In the genomic region with DNA sequence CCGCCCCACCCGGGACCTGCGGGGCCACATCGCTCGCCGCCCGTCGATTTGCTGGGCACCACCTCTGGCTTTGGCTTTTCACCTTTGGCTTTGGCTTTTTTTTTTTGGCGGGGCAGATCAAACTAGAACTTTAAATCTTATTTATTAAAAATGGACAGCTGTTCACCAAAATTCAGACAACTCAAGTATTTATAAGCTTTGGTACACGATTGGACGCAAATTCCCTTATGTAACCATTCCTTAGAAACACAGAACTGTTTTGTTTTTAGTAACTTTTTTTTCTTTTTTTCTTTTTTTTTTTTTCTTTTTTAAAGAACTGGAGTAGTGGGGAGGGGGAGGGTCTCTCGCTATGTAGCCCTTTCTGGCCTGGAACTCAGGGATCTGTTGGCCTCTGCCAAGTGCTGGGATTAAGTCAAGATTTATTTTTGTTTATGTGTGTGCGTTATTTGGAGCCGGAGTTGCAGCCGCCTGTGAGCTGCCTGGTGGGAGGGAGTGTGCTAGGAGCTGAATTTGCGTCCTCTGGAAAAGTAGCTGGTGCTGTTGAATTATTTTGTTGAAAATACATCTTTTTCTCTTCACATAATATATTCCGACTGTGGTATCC, we compare ENCODE assay signal across 8 mouse cellular contexts. TPM values are rescaled to one million over a fixed set of nuclear protein-coding genes. Genes with fewer than 3 reads are reported as not detected.
DNase-seq lines count a peak whose midpoint lies in the region; ATAC-seq and TF ChIP-seq lines count a peak whose summit lies in the region.

No protein-coding gene starts in this region.

- peak overlapping the region; percentile 90 for H3K4me2 ChIP-seq in forebrain, embryonic 13.5 days
- H3K4me2 ChIP-seq in hindbrain, embryonic 12.5 days (replicated peaks) = peak overlapping the region; percentile 83

- H3K9ac ChIP-seq in ES-E14 (ENCODE audit: insufficient read depth, low read depth, low read length, poor library complexity, severe bottlenecking) = peak overlapping the region; percentile 91
- peak overlapping the region; percentile 88 for H3K9ac ChIP-seq in forebrain, embryonic 13.5 days
- peak overlapping the region; percentile 82 for H3K9ac ChIP-seq in hindbrain, embryonic 12.5 days

- no peaks in the 10 kb centered on the region for H3K27me3 ChIP-seq in forebrain, embryonic 13.5 days
- no peaks in the 10 kb centered on the region for H3K27me3 ChIP-seq in hindbrain, embryonic 12.5 days

- peak overlapping the region; percentile 86; the same call in 1 of the 2 replicates for H3K27ac ChIP-seq in ES-E14 (ENCODE audit: insufficient read depth, low read depth, low read length, poor library complexity, severe bottlenecking)
- H3K27ac ChIP-seq in forebrain, embryonic 13.5 days = peak overlapping the region; percentile 75; the same call in 1 of the 2 replicates
- H3K27ac ChIP-seq in hindbrain, embryonic 12.5 days = peak overlapping the region; percentile 76

- 7% methylated on average over 17 of the region's 17 CpGs for WGBS in forebrain, embryonic 13.5 days
- WGBS in hindbrain, embryonic 12.5 days = 7% methylated on average over 17 of the region's 17 CpGs

- peak; percentile 15 to 29 for DNase-seq in cerebellum, adult 18-20 months
- no peak for DNase-seq in cerebellum, adult 8-10 months
- DNase-seq in ES-E14 (ENCODE audit: low read depth, low spot score) = no peak
- DNase-seq in lung, postnatal 10 days = peak; percentile 26
- no peak for DNase-seq in urinary bladder, postnatal 4 days (ENCODE audit: low spot score in 2 of 2)

- H3K4me3 ChIP-seq in ES-E14 (ENCODE audit: insufficient read depth in 1 of 2, low read depth in 1 of 2, low read length in 2 of 2, poor library complexity in 1 of 2, severe bottlenecking in 1 of 2) = peak overlapping the region; percentile 92 to 96
- H3K4me3 ChIP-seq in forebrain, embryonic 13.5 days = peak overlapping the region; percentile 93
- H3K4me3 ChIP-seq in hindbrain, embryonic 12.5 days = peak overlapping the region; percentile 87

- H3K9me3 ChIP-seq in ES-E14 (ENCODE audit: control insufficient read depth, insufficient read depth, low read depth, low read length) = no peaks in the 10 kb centered on the region
- H3K9me3 ChIP-seq in forebrain, embryonic 13.5 days (replicated peaks) = no peaks in the 10 kb centered on the region
- no peaks in the 10 kb centered on the region for H3K9me3 ChIP-seq in hindbrain, embryonic 12.5 days (replicated peaks)

- no peak for ATAC-seq in forebrain, embryonic 13.5 days
- ATAC-seq in hindbrain, embryonic 12.5 days (ENCODE audit: low FRiP score) = no peak
- no peak for ATAC-seq in monocyte, adult 5-6 weeks (replicated peaks; ENCODE audit: insufficient number of reproducible peaks, low FRiP score, low TSS enrichment, poor library complexity, severe bottlenecking)

- H3K4me1 ChIP-seq in ES-E14 (ENCODE audit: control insufficient read depth in 2 of 2, insufficient read depth in 2 of 2, low read length in 2 of 2, poor library complexity in 1 of 2) = peaks cover 0 to 3% of the 10 kb centered on the region in 2 experiments; a peak in 1 of 4 replicates
- peaks cover 9% of the 10 kb centered on the region for H3K4me1 ChIP-seq in forebrain, embryonic 13.5 days
- H3K4me1 ChIP-seq in hindbrain, embryonic 12.5 days = peaks cover 3% of the 10 kb centered on the region; the same call in 1 of the 2 replicates

- no peaks in the 10 kb centered on the region for H3K36me3 ChIP-seq in ES-E14 (ENCODE audit: control insufficient read depth, insufficient read depth, low read length, poor library complexity, severe bottlenecking)
- H3K36me3 ChIP-seq in forebrain, embryonic 13.5 days (ENCODE audit: poor library complexity, severe bottlenecking) = no peaks in the 10 kb centered on the region
- H3K36me3 ChIP-seq in hindbrain, embryonic 12.5 days = no peaks in the 10 kb centered on the region

- in situ Hi-C loops in ES-E14 (cut with MboI; ENCODE audit: low sequenced_read_pairs in 2 of 2, unreplicated experiment in 2 of 2) = no loop called here

TF ChIP-seq in ES-E14, 5 proteins besides CTCF, POLR2A, EP300 and RAD21:
- no peak for TF ChIP-seq HCFC1 (IDR thresholded peaks at IDR 0.05; ENCODE audit: borderline replicate concordance, insufficient read depth, low read length)
- no peak for TF ChIP-seq CHD2 (IDR thresholded peaks at IDR 0.05; ENCODE audit: low read depth, low read length)
- peak; percentile 65 for TF ChIP-seq ZNF384 (IDR thresholded peaks at IDR 0.05; ENCODE audit: low read depth, low read length)
- no peak for TF ChIP-seq ZC3H11A (IDR thresholded peaks at IDR 0.05; ENCODE audit: borderline replicate concordance, low read depth, low read length)
- no peak for TF ChIP-seq MAFK (IDR thresholded peaks at IDR 0.05; ENCODE audit: insufficient read depth, low read depth, low read length)
TF ChIP-seq in ES-E14: peak in this region for 1.

RNA-seq across cellular contexts. Expression of a gene that starts 0.9 kb away (rescaled TPM):
- total RNA-seq in ES-E14 (2012; rRNA removed) = 34.8 and 45.8 TPM in 2 replicates
- polyA plus RNA-seq in forebrain, embryonic 13.5 days (2015; fragmentation: Nextera tagmentation; extraction: Ambion mirVana) = 52.6 and 53.8 TPM in 2 replicates
- 51.0 and 52.4 TPM in 2 replicates for polyA plus RNA-seq in hindbrain, embryonic 12.5 days (2016; fragmentation: Nextera tagmentation; extraction: Ambion mirVana)
- total RNA-seq in monocyte, adult 5-6 weeks (2017) = 29.2 to 48.5 TPM (median 31.7 TPM) in 3 replicates

RNA-seq across cellular contexts. Expression of a gene that starts 27.4 kb away (rescaled TPM):
- total RNA-seq in ES-E14 (2012; rRNA removed) = 5.8 and 9.0 TPM in 2 replicates
- polyA plus RNA-seq in forebrain, embryonic 13.5 days (2015; fragmentation: Nextera tagmentation; extraction: Ambion mirVana) = 16.1 and 19.5 TPM in 2 replicates
- polyA plus RNA-seq in hindbrain, embryonic 12.5 days (2016; fragmentation: Nextera tagmentation; extraction: Ambion mirVana) = 28.1 and 30.5 TPM in 2 replicates
- 33.3 to 49.8 TPM (median 34.8 TPM) in 3 replicates for total RNA-seq in monocyte, adult 5-6 weeks (2017)

RNA-seq across cellular contexts. Expression of a gene that starts 54.3 kb away (rescaled TPM):
- 1.9 and 2.9 TPM in 2 replicates for total RNA-seq in ES-E14 (2012; rRNA removed)
- 21.7 and 28.6 TPM in 2 replicates for polyA plus RNA-seq in forebrain, embryonic 13.5 days (2015; fragmentation: Nextera tagmentation; extraction: Ambion mirVana)
- polyA plus RNA-seq in hindbrain, embryonic 12.5 days (2016; fragmentation: Nextera tagmentation; extraction: Ambion mirVana) = 21.1 and 22.3 TPM in 2 replicates
- not detected in 3 replicates for total RNA-seq in monocyte, adult 5-6 weeks (2017)

Comparison
In these comparisons a context has a peak if more than half of its experiments do, and no peak if none do; other contexts are left out.
1. DNase-seq: peak in cerebellum, adult 18-20 months (2 of 2) and lung, postnatal 10 days (single experiment); none in cerebellum, adult 8-10 months (single experiment), ES-E14 (single experiment) and urinary bladder, postnatal 4 days (0 of 2).
2. Peak in every context shown above with its lines, with median percentiles within 50 percentile points of each other: H3K27ac ChIP-seq, H3K4me3 ChIP-seq and H3K9ac ChIP-seq.